Mouse (Mus musculus) stomach, postnatal 0 days (tissue): ENCODE measurements around the gene Gimap5.

Experiments used
- CTCF ChIP-seq: IDR thresholded peaks from 2 replicates; pipeline ENCODE4 v1.5.1; 2016; ENCODE audit warnings: antibody characterized with exemption, low read depth, mild to moderate bottlenecking, moderate library complexity
- EP300 ChIP-seq: optimal IDR thresholded peaks from 2 replicates; pipeline ENCODE3; 2016; ENCODE audit warnings: antibody characterized with exemption

DNA sequence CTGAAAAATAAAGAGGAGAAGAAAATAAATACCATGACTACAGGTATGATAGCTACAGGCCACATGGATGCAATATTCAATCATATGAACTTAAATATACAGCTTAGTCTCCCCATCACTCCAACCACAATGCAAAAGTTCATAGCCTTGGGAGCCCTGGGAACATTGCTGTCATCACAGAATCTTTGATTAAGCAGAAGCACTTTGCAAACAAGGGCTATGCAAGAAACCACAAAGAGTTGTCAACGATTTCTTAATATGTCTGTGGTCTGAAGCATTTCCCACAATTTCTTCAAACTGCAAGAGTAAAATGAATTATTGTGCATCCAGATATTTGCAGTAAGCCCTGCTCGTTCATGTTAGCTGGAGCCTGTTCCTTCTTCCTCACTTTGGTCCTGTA lies 8.9 kb upstream of the Gimap5 start:
- TF ChIP-seq CTCF: no peak
- no peak for TF ChIP-seq EP300
